ENCODE assay signal across 32 mouse cellular contexts in genomic region chr8:46963619-46964145, GRCm38 (mm10). TPM values are rescaled to one million over a fixed set of nuclear protein-coding genes. Genes with fewer than 3 reads are reported as not detected.
DNase-seq lines count a peak whose midpoint lies in the region; ATAC-seq and TF ChIP-seq lines count a peak whose summit lies in the region.
"Had no signal": no experiment of that assay in that cellular context is flagged by ENCODE, and none has a peak within 500 bp of the region (broad histone marks: within the 10 kb centered on the region; RNA-seq: fewer than 3 reads in every experiment).

No protein-coding gene starts in this region.

- TF ChIP-seq CTCF in brain, embryonic 14.5 days (IDR thresholded peaks at IDR 0.05; ENCODE audit: borderline replicate concordance, extremely low read depth, insufficient read depth, insufficient read length), result no peak

- no peak for TF ChIP-seq POLR2A in brain, embryonic 14.5 days (IDR thresholded peaks at IDR 0.05; ENCODE audit: borderline replicate concordance, extremely low read depth, insufficient read depth, insufficient read length, poor library complexity, severe bottlenecking)

- no peak overlapping the region for H3K4me3 ChIP-seq in embryonic facial prominence, embryonic 13.5 days
- no peak overlapping the region for H3K4me3 ChIP-seq in limb, embryonic 11.5 days (ENCODE audit: low read depth, low read length)
- H3K4me3 ChIP-seq: erythroblast, embryonic 14.5 days; heart, embryonic 13.5 days; hindbrain, embryonic 10.5 days; hindbrain, embryonic 15.5 days; kidney, embryonic 15.5 days; left cerebral cortex, adult 2 months; liver, embryonic 13.5 days; neural tube, embryonic 12.5 days had no signal

- no peaks in the 10 kb centered on the region for H3K27me3 ChIP-seq in embryonic facial prominence, embryonic 13.5 days
- H3K27me3 ChIP-seq in limb, embryonic 11.5 days (ENCODE audit: control insufficient read depth, insufficient read depth, low read length), result no peaks in the 10 kb centered on the region
- H3K27me3 ChIP-seq: hindbrain, embryonic 15.5 days; kidney, embryonic 15.5 days; liver, embryonic 13.5 days; neural tube, embryonic 12.5 days had no signal

- 35% methylated on average over 8 of the region's 8 CpGs for WGBS in embryonic facial prominence, embryonic 13.5 days
- 21% methylated on average over 8 of the region's 8 CpGs for WGBS in limb, embryonic 11.5 days

- no peak overlapping the region for H3K27ac ChIP-seq in embryonic facial prominence, embryonic 13.5 days
- peak overlapping the region; percentile 79 for H3K27ac ChIP-seq in limb, embryonic 11.5 days (replicated peaks; ENCODE audit: low read depth, low read length)
- H3K27ac ChIP-seq: heart, embryonic 13.5 days; hindbrain, embryonic 10.5 days; kidney, embryonic 15.5 days; left cerebral cortex, adult 2 months; liver, embryonic 13.5 days; neural tube, embryonic 12.5 days had no signal

- H3K4me1 ChIP-seq in embryonic facial prominence, embryonic 13.5 days, result 0 out of 2 replicates have a peak, but pooled peaks cover 5% of the 10 kb centered on the region
- H3K4me1 ChIP-seq in limb, embryonic 11.5 days (ENCODE audit: control insufficient read depth, insufficient read depth, low read length), result peaks cover 6% of the 10 kb centered on the region; the same call in 1 of the 2 replicates
- H3K4me1 ChIP-seq: heart, embryonic 13.5 days; kidney, embryonic 15.5 days; liver, embryonic 13.5 days; neural tube, embryonic 12.5 days had no signal

- H3K4me2 ChIP-seq in embryonic facial prominence, embryonic 13.5 days, result no peak overlapping the region
- no peak overlapping the region for H3K4me2 ChIP-seq in limb, embryonic 11.5 days (ENCODE audit: low read depth, severe bottlenecking)
- H3K4me2 ChIP-seq: heart, embryonic 13.5 days; hindbrain, embryonic 15.5 days; kidney, embryonic 15.5 days; liver, embryonic 13.5 days; neural tube, embryonic 12.5 days had no signal

- peak; percentile 71 for DNase-seq in heart, adult 11 months
- DNase-seq in heart, postnatal 4 days, result no peak
- DNase-seq in brain, embryonic 14.5 days (ENCODE audit: low read depth), result peak; percentile 35
- DNase-seq in limb, embryonic 11.5 days (ENCODE audit: low spot score), result peak; percentile 53
- no peak for DNase-seq in left cerebral cortex, adult 11 months (ENCODE audit: low spot score)
- no peak for DNase-seq in left cerebral cortex, postnatal 25 days (ENCODE audit: low spot score in 2 of 2)
- DNase-seq: adrenal gland, adult 2 months; adrenal gland, postnatal 36 days; B cell, adult 2 months; cerebellum, adult 8-10 months; cerebellum, postnatal 36 days; gastrocnemius, postnatal 25 days; heart, adult 18-20 months; heart, postnatal 10 days; kidney, adult 11 months; kidney, postnatal 25 days; left cerebral cortex, postnatal 4 days; liver, embryonic 13.5 days; lung, adult 18-20 months; lung, postnatal 14 days; right cerebral cortex, postnatal 4 days; thymus, adult 2 months; thymus, postnatal 4 days had no signal

- no peaks in the 10 kb centered on the region for H3K9me3 ChIP-seq in embryonic facial prominence, embryonic 13.5 days
- no peaks in the 10 kb centered on the region for H3K9me3 ChIP-seq in limb, embryonic 11.5 days (ENCODE audit: control insufficient read depth, low read length)
- H3K9me3 ChIP-seq: heart, embryonic 13.5 days; hindbrain, embryonic 10.5 days; hindbrain, embryonic 15.5 days; kidney, embryonic 15.5 days; liver, embryonic 13.5 days; neural tube, embryonic 12.5 days had no signal

- intact Hi-C loops in left cerebral cortex, postnatal 25 days (cut with DNase I), result no loop called here

- no peaks in the 10 kb centered on the region for H3K36me3 ChIP-seq in embryonic facial prominence, embryonic 13.5 days
- no peaks in the 10 kb centered on the region for H3K36me3 ChIP-seq in limb, embryonic 11.5 days (ENCODE audit: control insufficient read depth, insufficient read depth, low read length)
- H3K36me3 ChIP-seq: heart, embryonic 13.5 days; hindbrain, embryonic 10.5 days; hindbrain, embryonic 15.5 days; kidney, embryonic 15.5 days; liver, embryonic 13.5 days; neural tube, embryonic 12.5 days had no signal

- H3K9ac ChIP-seq in embryonic facial prominence, embryonic 13.5 days, result 0 out of 2 replicates have a peak overlapping the region, but pooled peaks have one; percentile 21
- no peak overlapping the region for H3K9ac ChIP-seq in limb, embryonic 11.5 days (ENCODE audit: low read length)
- H3K9ac ChIP-seq: heart, embryonic 13.5 days; hindbrain, embryonic 15.5 days; kidney, embryonic 15.5 days; liver, embryonic 13.5 days; neural tube, embryonic 12.5 days had no signal

- ATAC-seq in embryonic facial prominence, embryonic 13.5 days (ENCODE audit: insufficient number of reproducible peaks, insufficient read depth, low FRiP score, low TSS enrichment, low read depth), result no peak
- 0 out of 2 replicates have a peak, but pooled peaks have one; percentile 35 for ATAC-seq in limb, embryonic 11.5 days (ENCODE audit: insufficient number of reproducible peaks, low FRiP score, low TSS enrichment, low read depth)
- ATAC-seq: inflammation-experienced regulatory T-cells, adult 6 months had no signal

RNA-seq across cellular contexts. Expression of gene Enpp6, which starts 23.0 kb away (rescaled TPM):
- 10 to 100 TPM in 1 of 2 experiments, 1 to 10 TPM in 1; 9.7 to 11.2 TPM for total RNA-seq in heart, postnatal 4 days (2021)
- polyA plus RNA-seq in brain, embryonic 14.5 days (2012; rRNA removed), result 0.48 and 0.51 TPM in 2 replicates
- 0.54 and 0.72 TPM in 2 replicates for polyA plus RNA-seq in embryonic facial prominence, embryonic 13.5 days (2015; fragmentation: Nextera tagmentation; extraction: Ambion mirVana)
- 0.26 and 0.77 TPM in 2 replicates for polyA plus RNA-seq in limb, embryonic 11.5 days (2014; fragmentation: Nextera tagmentation; extraction: Ambion mirVana)
- total RNA-seq in left cerebral cortex, postnatal 25 days (2021), result 1 to 10 TPM; 6.4 to 7.4 TPM
- polyA plus RNA-seq: erythroblast, embryonic 14.5 days had no signal

Comparison
In these comparisons a context has a peak if more than half of its experiments do, and no peak if none do; other contexts are left out.
1. DNase-seq: peak in heart, adult 11 months (single experiment), brain, embryonic 14.5 days (single experiment) and limb, embryonic 11.5 days (single experiment); none in heart, postnatal 4 days (single experiment), left cerebral cortex, adult 11 months (single experiment) and left cerebral cortex, postnatal 25 days (0 of 2).